Mouse (Mus musculus) limb, embryonic 14.5 days (tissue): ENCODE measurements around the gene Endov. TPM values are rescaled to one million over a fixed set of nuclear protein-coding genes. Genes with fewer than 3 reads are reported as not detected.
A peak's percentile ranks its signal among the peaks of the same experiment; 100 is the strongest.

Source experiments
- ATAC-seq: fragments of 200-750 bp; cut with Nextera tagmentation; 2 replicates; pipeline ENCODE4 v1.8.0; 2017; ENCODE audit warnings: low read depth, moderate number of reproducible peaks, moderate TSS enrichment; ENCODE audit not compliant: low FRiP score
- DNase-seq: peaks from one replicate; pipeline ENCODE4 v3.0.0-alpha.2; 2015; ENCODE audit warnings: low spot score
- H3K27ac ChIP-seq: fragments of 300-500 bp; sonication (generic); replicated peaks from 2 replicates; pipeline ENCODE4 v1.5.1; 2014; ENCODE audit warnings: low read depth, mild to moderate bottlenecking, low read length, moderate library complexity, mixed read lengths
- H3K27me3 ChIP-seq: fragments of 300-500 bp; sonication (generic); 2 replicates; pipeline ENCODE4 v1.6.1; 2014; ENCODE audit warnings: low read length, mixed read lengths; ENCODE audit not compliant: control insufficient read depth, insufficient read depth
- H3K36me3 ChIP-seq: fragments of 300-500 bp; sonication (generic); 2 replicates; pipeline ENCODE4 v1.6.1; 2014; ENCODE audit warnings: mild to moderate bottlenecking, low read length, moderate library complexity, mixed read lengths; ENCODE audit not compliant: control insufficient read depth, insufficient read depth
- H3K4me1 ChIP-seq: fragments of 300-500 bp; sonication (generic); 2 replicates; pipeline ENCODE4 v1.6.1; 2014; ENCODE audit warnings: antibody characterized with exemption, low read length, mixed read lengths; ENCODE audit not compliant: control insufficient read depth, insufficient read depth
- H3K4me2 ChIP-seq: fragments of 300-500 bp; sonication (generic); replicated peaks from 2 replicates; pipeline ENCODE4 v1.6.1; 2014; ENCODE audit warnings: low read depth, mild to moderate bottlenecking, low read length, moderate library complexity; ENCODE audit not compliant: severe bottlenecking
- H3K4me3 ChIP-seq: fragments of 300-500 bp; sonication (generic); replicated peaks from 2 replicates; pipeline ENCODE4 v1.5.1; 2014; ENCODE audit warnings: low read length
- H3K9ac ChIP-seq: fragments of 300-500 bp; sonication (generic); 2 replicates; pipeline ENCODE4 v1.6.1; 2014; ENCODE audit warnings: mild to moderate bottlenecking, low read depth, low read length, moderate library complexity; ENCODE audit not compliant: severe bottlenecking
- H3K9me3 ChIP-seq: fragments of 300-500 bp; sonication (generic); 2 replicates; pipeline ENCODE4 v1.6.1; 2016; ENCODE audit warnings: low read length; ENCODE audit not compliant: control insufficient read depth
- POLR2A ChIP-seq: fragments of 200-500 bp; IDR thresholded peaks from 2 replicates; pipeline ENCODE4 v1.8.0; 2012; ENCODE audit warnings: inconsistent platforms, mild to moderate bottlenecking, moderate library complexity, borderline replicate concordance; ENCODE audit not compliant: insufficient read depth, insufficient read length; ENCODE audit errors: extremely low read depth
- WGBS: fragments of 180-500 bp; shearing (Covaris S2); extraction: QIAGEN DNeasy Blood & Tissue Kit; methylation state at CpG from one replicate; pipeline ENCODE4 v1.1.7; 2014; 5-methylcytosine and 5-hydroxymethylcytosine counted together
- polyA plus RNA-seq, 2 experiments: library from polyadenylated mRNA; depleted of rRNA in 1 of 2; stranded (reverse) in 1 of 2; unstranded in 1 of 2; fragments of >200 nt; fragmentation: Nextera tagmentation in 1 of 2; extraction: Ambion mirVana in 1 of 2; gene quantifications; 2 replicates each; pipeline versions ENCODE4 v1.2.1 to v1.2.3; 2012 to 2014

The Endov gene
- polyA plus RNA-seq, 2 experiments, result 14.9 to 29.3 TPM

DNA sequence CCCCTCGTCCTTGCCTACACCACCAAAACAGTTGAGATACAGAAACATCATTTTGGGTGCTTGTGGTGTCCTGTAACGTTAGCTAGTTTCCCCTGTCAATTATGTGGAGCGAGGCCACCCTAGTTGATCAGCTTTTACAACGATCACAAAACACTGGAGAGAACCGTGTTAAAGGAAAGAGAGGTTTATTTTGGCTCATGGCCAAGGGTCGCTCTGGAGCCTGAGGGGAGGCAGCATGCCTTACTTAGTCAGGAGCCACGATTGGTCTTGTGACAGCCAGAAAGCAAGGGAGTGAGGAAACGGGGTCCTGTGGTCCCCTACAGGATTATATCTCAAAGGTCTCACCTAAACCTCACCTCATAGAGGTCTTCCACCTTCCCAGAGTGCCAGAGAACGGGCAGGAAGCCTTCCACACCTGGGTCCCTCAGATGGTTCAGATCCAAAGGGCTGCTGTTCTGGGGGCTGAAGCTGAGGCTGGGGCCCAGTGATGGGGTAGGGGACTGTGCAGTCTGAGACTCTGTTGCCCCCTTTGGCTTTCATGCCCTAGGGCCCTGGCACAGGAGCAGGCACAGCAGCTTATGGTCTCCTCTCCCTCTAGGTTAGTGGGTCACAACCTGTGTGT lies 22.0 kb downstream of the Endov start:
- H3K4me1 ChIP-seq, result peaks cover 17% of the 10 kb centered on the region
- no peak overlapping the region for H3K27ac ChIP-seq
- H3K27me3 ChIP-seq, result no peaks in the 10 kb centered on the region
- H3K36me3 ChIP-seq, result peaks cover 5% of the 10 kb centered on the region
- no peak overlapping the region for H3K9ac ChIP-seq
- ATAC-seq (no peak), DNase-seq (no peak)
- no peak overlapping the region for H3K4me2 ChIP-seq
- WGBS, result 31% methylated on average over 9 of the region's 9 CpGs
- H3K9me3 ChIP-seq, result no peaks in the 10 kb centered on the region
- no peak for TF ChIP-seq POLR2A
- H3K4me3 ChIP-seq, result no peak overlapping the region

DNA sequence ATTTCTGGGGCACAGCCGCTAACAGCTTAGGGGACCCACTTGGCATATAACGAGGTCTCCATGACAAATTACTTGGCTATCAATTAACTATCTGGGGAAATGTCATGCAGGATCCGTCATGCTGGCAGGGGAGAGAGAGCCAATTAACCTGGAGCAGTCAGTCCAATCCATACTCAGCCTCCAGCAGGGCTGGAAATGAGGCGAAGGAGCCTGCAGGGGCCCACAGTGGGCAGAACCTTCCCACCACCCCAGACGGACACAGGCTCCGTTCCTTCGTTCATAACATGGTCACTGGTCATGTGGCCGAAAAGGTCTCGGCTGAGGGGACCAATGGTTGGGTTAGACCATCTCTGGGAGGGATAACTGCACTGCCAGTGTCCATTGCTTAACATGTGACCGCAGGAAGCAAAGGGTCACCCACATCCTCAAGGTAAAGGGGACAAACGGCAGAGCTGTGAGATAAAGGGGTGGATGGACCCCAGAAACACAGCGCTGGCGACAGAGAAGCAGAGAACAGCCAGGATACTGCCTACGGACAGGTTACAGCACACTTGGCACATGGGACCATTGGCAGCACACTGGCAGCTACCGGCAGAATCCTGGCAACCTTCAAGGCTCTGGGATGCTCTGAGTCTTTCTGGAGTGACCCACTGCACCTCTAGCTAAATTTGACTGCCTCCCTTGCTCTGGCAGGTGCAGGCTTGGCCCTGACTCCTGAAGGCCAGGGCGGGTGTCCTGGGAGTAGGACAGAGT lies 23.1 kb downstream of the Endov start:
- Histone ChIP-seq H3K4me1 (peaks cover 17% of the 10 kb centered on the region), H3K27ac (no peak overlapping the region), H3K4me2 (peak overlapping the region; percentile 34; the same call in 1 of the 2 replicates), H3K9me3 (no peaks in the 10 kb centered on the region), H3K4me3 (no peak overlapping the region), H3K27me3 (no peaks in the 10 kb centered on the region), H3K36me3 (no peaks in the 10 kb centered on the region; the same call in 1 of the 2 replicates), H3K9ac (no peak overlapping the region)
- ATAC-seq (no peak), DNase-seq (no peak)
- 53% methylated on average over 16 of the region's 16 CpGs for WGBS
- no peak for TF ChIP-seq POLR2A

DNA sequence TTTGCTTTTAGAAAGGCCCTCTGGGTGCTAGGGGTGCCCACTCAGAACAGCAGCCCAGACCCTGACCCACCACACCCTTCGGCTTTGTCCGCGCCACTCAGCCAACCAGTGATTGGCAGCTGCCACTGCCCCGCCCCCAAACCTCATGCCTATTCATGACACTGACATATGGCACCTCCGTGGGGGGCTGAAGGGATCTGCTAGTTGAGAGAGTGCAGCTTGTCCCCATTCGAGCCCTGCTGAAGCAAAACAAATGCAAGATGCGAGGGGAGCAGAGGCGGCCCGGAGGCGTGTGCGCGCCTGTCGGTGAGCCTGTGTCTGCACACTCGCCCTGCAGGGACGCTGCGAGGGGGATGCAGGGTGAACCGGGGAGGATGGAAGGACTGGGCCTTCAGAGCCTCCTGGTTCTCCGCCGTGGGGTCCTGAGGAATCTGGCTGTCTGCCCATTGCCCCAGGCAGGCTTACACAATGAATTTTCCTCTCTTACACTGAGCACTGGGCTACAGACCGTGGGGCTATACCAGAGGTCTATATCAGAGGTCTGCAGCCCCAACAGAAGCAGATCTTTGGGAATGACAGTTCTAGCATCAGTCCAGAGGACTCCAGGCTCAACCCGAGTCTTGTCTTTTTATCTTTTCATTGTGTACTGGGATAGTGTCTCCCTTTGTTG lies 24.0 kb downstream of the Endov start:
- WGBS, result 4% methylated on average over 20 of the region's 21 CpGs
- ATAC-seq, result peak; percentile 23; the same call in 1 of the 2 replicates
- H3K36me3 ChIP-seq, result no peaks in the 10 kb centered on the region
- no peaks in the 10 kb centered on the region for H3K9me3 ChIP-seq
- DNase-seq, result no peak
- H3K27me3 ChIP-seq, result no peaks in the 10 kb centered on the region
- peak overlapping the region; percentile 34 for H3K4me2 ChIP-seq
- H3K9ac ChIP-seq, result peak overlapping the region; percentile 18; the same call in 1 of the 2 replicates
- TF ChIP-seq POLR2A, result no peak
- H3K4me3 ChIP-seq, result 0 out of 2 replicates have a peak overlapping the region, but pooled peaks have one; percentile 14
- H3K27ac ChIP-seq, result no peak overlapping the region
- H3K4me1 ChIP-seq, result peaks cover 17% of the 10 kb centered on the region

DNA sequence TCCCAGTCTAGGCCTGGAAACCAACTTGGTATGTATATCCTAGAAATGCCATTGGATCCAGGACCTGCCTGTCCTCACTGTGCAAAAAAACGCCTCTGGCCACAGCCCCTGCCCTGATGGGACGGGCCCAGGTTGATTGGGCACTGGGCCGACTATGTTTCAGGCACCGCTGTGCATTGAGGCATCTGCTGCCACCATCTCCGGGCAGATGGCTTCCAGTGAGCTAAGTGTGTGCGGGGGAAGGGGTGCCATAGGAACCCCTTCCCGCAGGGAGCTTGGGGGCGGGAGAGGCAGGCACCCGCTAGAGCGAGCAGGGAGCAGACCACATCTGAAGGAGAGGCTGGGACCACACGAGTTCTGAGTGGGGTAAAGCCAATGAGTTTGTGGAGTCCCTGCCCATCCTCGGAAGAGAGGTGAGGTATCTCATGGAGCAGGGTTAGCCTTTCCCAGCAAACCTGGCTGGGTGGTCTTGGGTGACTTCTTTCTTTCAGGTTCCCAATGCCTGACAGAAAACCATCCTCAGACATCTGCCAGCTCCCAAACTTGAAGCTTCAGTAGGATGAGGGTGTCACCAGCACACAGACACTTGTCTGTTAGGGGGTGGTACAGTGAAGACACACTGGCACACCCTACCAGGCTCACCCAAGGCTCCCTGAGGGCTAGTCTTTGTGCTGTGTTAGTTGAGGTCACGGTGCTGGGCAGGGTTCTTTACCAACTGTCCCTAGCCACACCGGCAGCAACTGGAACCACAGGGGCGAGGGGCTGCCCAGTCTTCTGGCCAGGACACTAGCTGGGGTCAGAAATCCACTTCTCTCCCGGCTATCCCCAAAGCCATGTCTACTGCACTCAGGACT lies 24.9 kb downstream of the Endov start:
- Histone ChIP-seq H3K27ac (no peak overlapping the region), H3K9me3 (no peaks in the 10 kb centered on the region)
- no peak for ATAC-seq

More for the DNA sequence above, 24.9 kb downstream of the Endov start:
- TF ChIP-seq POLR2A, result no peak
- DNase-seq, result no peak
- 79% methylated on average over 16 of the region's 16 CpGs for WGBS
- no peaks in the 10 kb centered on the region for H3K27me3 ChIP-seq
- no peaks in the 10 kb centered on the region for H3K36me3 ChIP-seq
- H3K9ac ChIP-seq, result no peak overlapping the region
- no peak overlapping the region for H3K4me3 ChIP-seq
- no peak overlapping the region for H3K4me2 ChIP-seq
- H3K4me1 ChIP-seq, result peaks cover 17% of the 10 kb centered on the region
